Comparison of ENCODE assay signal across 26 mouse cellular contexts in the genomic region with DNA sequence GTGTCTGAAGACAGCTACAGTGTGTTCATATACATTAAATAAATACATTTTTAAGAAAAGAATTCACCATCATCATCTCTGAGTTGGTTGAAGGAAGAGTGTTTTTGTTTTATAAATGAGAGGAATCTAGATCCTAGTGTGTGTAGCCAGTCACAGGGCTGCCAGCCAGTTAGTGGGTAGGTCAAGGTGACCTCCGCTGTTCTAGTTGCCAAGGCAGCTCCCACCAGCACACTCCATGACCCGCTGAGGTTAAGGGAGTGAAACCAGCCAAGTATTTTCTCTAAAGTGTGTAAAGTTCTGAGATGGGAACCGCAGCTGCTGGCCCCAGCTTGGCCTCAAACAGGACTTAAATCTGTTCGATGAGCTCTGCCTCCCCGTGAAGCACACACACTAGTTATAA. TPM values are rescaled to one million over a fixed set of nuclear protein-coding genes. Genes with fewer than 3 reads are reported as not detected.
DNase-seq lines count a peak whose midpoint lies in the region; ATAC-seq and TF ChIP-seq lines count a peak whose summit lies in the region.
"Had no signal": no experiment of that assay in that cellular context is flagged by ENCODE, and none has a peak within 500 bp of the region (broad histone marks: within the 10 kb centered on the region; RNA-seq: fewer than 3 reads in every experiment).

No protein-coding gene starts in this region.

- no peak overlapping the region for H3K27ac ChIP-seq in heart, embryonic 10.5 days
- no peak overlapping the region for H3K27ac ChIP-seq in lung, postnatal 0 days (ENCODE audit: low read length)
- H3K27ac ChIP-seq: embryonic facial prominence, embryonic 13.5 days; forebrain, embryonic 12.5 days; heart, embryonic 13.5 days; hindbrain, embryonic 14.5 days; macrophage; midbrain, embryonic 15.5 days; neural tube, embryonic 13.5 days had no signal

- no peaks in the 10 kb centered on the region for H3K9me3 ChIP-seq in heart, embryonic 10.5 days
- no peaks in the 10 kb centered on the region for H3K9me3 ChIP-seq in lung, postnatal 0 days (ENCODE audit: low read length)
- H3K9me3 ChIP-seq: embryonic facial prominence, embryonic 13.5 days; forebrain, embryonic 12.5 days; heart, embryonic 13.5 days; midbrain, embryonic 15.5 days; neural tube, embryonic 13.5 days had no signal

- no peak overlapping the region for H3K4me2 ChIP-seq in lung, postnatal 0 days (replicated peaks; ENCODE audit: low read depth, low read length)
- H3K4me2 ChIP-seq: embryonic facial prominence, embryonic 13.5 days; forebrain, embryonic 12.5 days; heart, embryonic 13.5 days; hindbrain, embryonic 14.5 days; midbrain, embryonic 15.5 days; neural tube, embryonic 13.5 days had no signal

- H3K4me1 ChIP-seq in heart, embryonic 10.5 days, result peaks cover 18% of the 10 kb centered on the region
- 0 out of 2 replicates have a peak, but pooled peaks cover 2% of the 10 kb centered on the region for H3K4me1 ChIP-seq in lung, postnatal 0 days (ENCODE audit: insufficient read depth, low read depth, low read length)
- H3K4me1 ChIP-seq: midbrain, embryonic 15.5 days; neural tube, embryonic 13.5 days had no signal

- peak; percentile 67 for DNase-seq in heart, embryonic 10.5 days (ENCODE audit: low spot score)
- no peak for DNase-seq in heart, adult 8-10 months (ENCODE audit: low spot score)
- DNase-seq in kidney, adult 9 months, result peak; percentile 13
- DNase-seq in kidney, postnatal 10 days, result no peak
- peak; percentile 22 for DNase-seq in R1 (ENCODE audit: low read depth, low spot score)
- DNase-seq in adrenal gland, postnatal 25 days, result peak; percentile 25
- no peak for DNase-seq in lung, postnatal 0 days (ENCODE audit: low spot score)
- no peak for DNase-seq in cerebellum, postnatal 14 days
- DNase-seq: cerebellum, adult 18-20 months; cerebellum, postnatal 36 days; embryo, embryonic 11 days; heart, postnatal 36 days; layer of hippocampus, postnatal 36 days; right cerebral cortex, postnatal 25 days; spleen, adult 18-20 months; thymus, postnatal 25 days had no signal

- no peaks in the 10 kb centered on the region for H3K27me3 ChIP-seq in heart, embryonic 10.5 days (ENCODE audit: insufficient read depth, poor library complexity, severe bottlenecking)
- H3K27me3 ChIP-seq in lung, postnatal 0 days (replicated peaks; ENCODE audit: insufficient read depth, low read length), result no peaks in the 10 kb centered on the region
- H3K27me3 ChIP-seq: embryonic facial prominence, embryonic 13.5 days; forebrain, embryonic 12.5 days; heart, embryonic 13.5 days; midbrain, embryonic 15.5 days; neural tube, embryonic 13.5 days had no signal

- H3K36me3 ChIP-seq in heart, embryonic 10.5 days, result no peaks in the 10 kb centered on the region
- H3K36me3 ChIP-seq in lung, postnatal 0 days (ENCODE audit: insufficient read depth, low read length), result no peaks in the 10 kb centered on the region
- H3K36me3 ChIP-seq: embryonic facial prominence, embryonic 13.5 days; forebrain, embryonic 12.5 days; heart, embryonic 13.5 days; midbrain, embryonic 15.5 days; neural tube, embryonic 13.5 days had no signal

- H3K9ac ChIP-seq in lung, postnatal 0 days (replicated peaks; ENCODE audit: low read depth), result no peak overlapping the region
- H3K9ac ChIP-seq: embryonic facial prominence, embryonic 13.5 days; forebrain, embryonic 12.5 days; heart, embryonic 13.5 days; hindbrain, embryonic 14.5 days; midbrain, embryonic 15.5 days; neural tube, embryonic 13.5 days had no signal

- 84% methylated on average over 5 of the region's 5 CpGs for WGBS in heart, embryonic 10.5 days
- 91% methylated on average over 5 of the region's 5 CpGs for WGBS in lung, postnatal 0 days

- no peak for ATAC-seq in lung, postnatal 0 days
- ATAC-seq: CD4-positive, CD25-positive, alpha-beta regulatory T cell, adult 4 months; inflammation-experienced regulatory T-cells, adult 6 months; midbrain, embryonic 15.5 days had no signal

- TF ChIP-seq CTCF in lung, postnatal 0 days (IDR thresholded peaks at IDR 0.05), result no peak

- TF ChIP-seq EP300 in lung, postnatal 0 days (IDR thresholded peaks at IDR 0.05), result no peak

- no peak overlapping the region for H3K4me3 ChIP-seq in heart, embryonic 10.5 days
- no peak overlapping the region for H3K4me3 ChIP-seq in lung, postnatal 0 days (ENCODE audit: low read depth, low read length)
- H3K4me3 ChIP-seq: embryonic facial prominence, embryonic 13.5 days; erythroblast, embryonic 14.5 days; forebrain, embryonic 12.5 days; heart, embryonic 13.5 days; midbrain, embryonic 15.5 days; neural tube, embryonic 13.5 days had no signal

RNA-seq across cellular contexts. Expression of gene Ednra, which starts 44.7 kb away (rescaled TPM):
- 40.6 and 46.6 TPM in 2 replicates for polyA plus RNA-seq in heart, embryonic 10.5 days (2016; fragmentation: Nextera tagmentation; extraction: Ambion mirVana)
- 10 to 100 TPM; 28.9 to 43.3 (median 39.1) TPM for total RNA-seq in heart, adult 8-10 months (2022)
- total RNA-seq in adrenal gland, postnatal 25 days (2021), result 21.0 and 24.3 TPM in 2 replicates
- polyA plus RNA-seq in lung, postnatal 0 days (2015; fragmentation: Nextera tagmentation; extraction: Ambion mirVana), result 54.6 and 57.6 TPM in 2 replicates
- polyA plus RNA-seq: CD4-positive, CD25-positive, alpha-beta regulatory T cell, adult 4 months; erythroblast, embryonic 14.5 days; inflammation-experienced regulatory T-cells, adult 6 months; macrophage had no signal

Comparison
In these comparisons a context has a peak if more than half of its experiments do, and no peak if none do; other contexts are left out.
1. DNase-seq: peak in heart, embryonic 10.5 days (single experiment), kidney, adult 9 months (single experiment), R1 (single experiment) and adrenal gland, postnatal 25 days (single experiment); none in heart, adult 8-10 months (single experiment), kidney, postnatal 10 days (single experiment), lung, postnatal 0 days (single experiment) and cerebellum, postnatal 14 days (0 of 2).